Comparison of ENCODE assay signal across 9 mouse cellular contexts in the genomic region with DNA sequence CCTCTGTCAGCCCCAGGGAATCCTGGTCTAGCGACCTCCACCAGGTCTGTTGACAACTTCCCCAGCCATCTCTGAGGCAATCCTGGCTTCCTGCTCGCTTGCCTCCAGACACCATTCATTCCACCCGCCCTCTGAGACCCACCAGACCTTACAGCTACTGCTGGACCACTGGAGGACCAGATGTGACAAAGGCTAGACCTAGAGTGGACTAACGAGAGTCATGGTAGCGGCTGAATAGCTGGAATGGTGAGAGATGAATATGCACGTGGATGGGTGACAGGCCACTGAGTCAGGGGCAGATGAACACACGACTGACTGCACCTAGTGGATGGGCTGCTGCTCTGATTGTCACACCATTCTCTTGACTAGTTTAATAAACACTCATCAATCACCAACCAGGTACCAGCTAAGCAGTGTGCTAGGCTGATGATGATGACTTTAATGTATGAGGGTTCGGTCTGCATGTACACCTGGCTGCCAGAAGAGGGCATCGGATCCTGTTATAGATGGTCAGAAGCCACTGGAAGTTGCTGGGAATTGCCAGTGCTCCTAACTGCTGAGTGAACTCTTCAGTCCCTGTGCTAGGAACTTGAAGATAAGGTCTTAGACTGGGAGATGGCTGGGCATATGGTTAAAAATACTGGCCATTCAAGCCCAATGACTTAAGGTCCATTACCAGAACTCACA. TPM values are rescaled to one million over a fixed set of nuclear protein-coding genes. Genes with fewer than 3 reads are reported as not detected.
DNase-seq lines count a peak whose midpoint lies in the region; ATAC-seq and TF ChIP-seq lines count a peak whose summit lies in the region.
"Had no signal": no experiment of that assay in that cellular context is flagged by ENCODE, and none has a peak within 500 bp of the region (broad histone marks: within the 10 kb centered on the region; RNA-seq: fewer than 3 reads in every experiment).

No protein-coding gene starts in this region.

- no peak; the same call in 1 of the 2 replicates for TF ChIP-seq RAD21 in MEL (IDR thresholded peaks at IDR 0.05; ENCODE audit: low read depth, low read length)

- peak; percentile 36 for DNase-seq in gastrocnemius, adult 2 months
- no peak for DNase-seq in gastrocnemius, adult 18-20 months (ENCODE audit: low spot score)
- no peak for DNase-seq in lung, adult 2 months
- no peak for DNase-seq in lung, postnatal 10 days
- peak; percentile 35 for DNase-seq in MEL (ENCODE audit: low read depth, low spot score)
- peak; percentile 29 for DNase-seq in induced T-regulatory cell, adult 2 months (ENCODE audit: low read depth)
- no peak for DNase-seq in layer of hippocampus, adult 9-11 months

- no peak; the same call in 1 of the 2 replicates for ATAC-seq in granulocyte monocyte progenitor cell, adult 5-6 weeks (replicated peaks; ENCODE audit: poor library complexity, severe bottlenecking)

- TF ChIP-seq EP300 in MEL (IDR thresholded peaks at IDR 0.05; ENCODE audit: low read depth in 1 of 2, low read length in 2 of 2) = no peak

- H3K27ac ChIP-seq in gastrocnemius, adult 2 months = no peak overlapping the region
- H3K27ac ChIP-seq in MEL (ENCODE audit: control insufficient read depth, low read depth, low read length) = no peak overlapping the region
- H3K27ac ChIP-seq: forebrain, embryonic 10.5 days had no signal

- H3K4me1 ChIP-seq in lung, adult 2 months (ENCODE audit: control insufficient read depth, insufficient read depth, low read length) = no peaks in the 10 kb centered on the region
- H3K4me1 ChIP-seq in MEL (ENCODE audit: control insufficient read depth in 1 of 2, insufficient read depth in 2 of 2, low read length in 2 of 2) = no peaks in the 10 kb centered on the region

- no peak overlapping the region for H3K4me3 ChIP-seq in gastrocnemius, adult 2 months
- H3K4me3 ChIP-seq in lung, adult 2 months (replicated peaks; ENCODE audit: extremely low read depth, low read depth, low read length) = no peak overlapping the region
- H3K4me3 ChIP-seq in MEL (ENCODE audit: control insufficient read depth in 1 of 2, insufficient read depth in 1 of 2, low read depth in 2 of 2, low read length in 2 of 2) = no peak overlapping the region
- H3K4me3 ChIP-seq: forebrain, embryonic 10.5 days had no signal

- 70% methylated on average over 9 of the region's 9 CpGs for WGBS in lung, adult 2 months

- TF ChIP-seq POLR2A in lung, adult 2 months (IDR thresholded peaks at IDR 0.05; ENCODE audit: borderline replicate concordance, extremely low read depth, low read depth, low read length) = no peak
- TF ChIP-seq POLR2A in MEL (IDR thresholded peaks at IDR 0.05; ENCODE audit: control insufficient read depth in 1 of 2, insufficient read depth in 1 of 2, low read depth in 1 of 2, low read length in 2 of 2, poor library complexity in 1 of 2) = no peak

- TF ChIP-seq CTCF in gastrocnemius, adult 2 months (IDR thresholded peaks at IDR 0.05) = peak; percentile 61
- TF ChIP-seq CTCF in lung, adult 2 months (IDR thresholded peaks at IDR 0.05; ENCODE audit: insufficient read depth, low read length) = peak; percentile 49
- TF ChIP-seq CTCF in MEL (IDR thresholded peaks at IDR 0.05 in 2 of 3, conservative IDR thresholded peaks at IDR 0.05 in 1 of 3; ENCODE audit: control insufficient read depth in 1 of 3, insufficient read depth in 1 of 3, low read depth in 2 of 3, low read length in 3 of 3, poor library complexity in 1 of 3, severe bottlenecking in 1 of 3) = peak; percentile 38 to 67 (median 50)

- no peaks in the 10 kb centered on the region for H3K27me3 ChIP-seq in MEL (ENCODE audit: control insufficient read depth in 1 of 2, insufficient read depth in 2 of 2, low read length in 2 of 2)

- no peak overlapping the region for H3K9ac ChIP-seq in MEL (ENCODE audit: control insufficient read depth, low read depth, low read length, poor library complexity, severe bottlenecking)

- H3K36me3 ChIP-seq in MEL (ENCODE audit: control insufficient read depth in 1 of 2, insufficient read depth in 2 of 2, low read length in 2 of 2) = no peaks in the 10 kb centered on the region

- intact Hi-C loops in gastrocnemius, adult 2 months (cut with DNase I) = no loop called here

- no peaks in the 10 kb centered on the region for H3K9me3 ChIP-seq in MEL (replicated peaks; ENCODE audit: insufficient read depth, low read length)
- H3K9me3 ChIP-seq: forebrain, embryonic 10.5 days had no signal

- no peaks in the 10 kb centered on the region for H3K79me2 ChIP-seq in MEL (ENCODE audit: control insufficient read depth, insufficient read depth, low read length, poor library complexity)

TF ChIP-seq in MEL, 35 proteins besides CTCF, POLR2A, EP300 and RAD21:
- no peak for TF ChIP-seq MYB (IDR thresholded peaks at IDR 0.05; ENCODE audit: low read depth, low read length)
- TF ChIP-seq SMC3 (IDR thresholded peaks at IDR 0.05; ENCODE audit: low read depth, low read length) = peak; percentile 27; the same call in 1 of the 2 replicates
- TF ChIP-seq ELF1 (IDR thresholded peaks at IDR 0.05; ENCODE audit: low read depth, low read length) = no peak
TF ChIP-seq in MEL: peak in this region for 1.

RNA-seq across cellular contexts. Expression of a gene that starts 29.3 kb away (rescaled TPM):
- total RNA-seq in gastrocnemius, adult 2 months (2021) = 10 to 100 TPM; 20.9 to 33.3 TPM
- total RNA-seq in gastrocnemius, adult 18-20 months (2021) = 10 to 100 TPM; 32.1 to 35.5 TPM
- 56.6 and 59.0 TPM in 2 replicates for polyA plus RNA-seq in lung, adult 2 months (2012; rRNA removed)
- total RNA-seq in MEL (2012; rRNA removed) = under 0.01 TPM in 1 of 2 replicates, not detected in the other
- not detected for polyA plus RNA-seq in MEL (2012; ENCODE audit: insufficient read depth in 1 of 2, insufficient read length in 2 of 2, low read depth in 1 of 2, low replicate concordance in 2 of 2, missing spikeins in 1 of 2)
- 0.30 TPM in 1 of 2 replicates, not detected in the other for total RNA-seq in granulocyte monocyte progenitor cell, adult 5-6 weeks (2014; fragmentation: Nextera tagmentation)
- total RNA-seq in granulocyte monocyte progenitor cell, adult 5-6 weeks (2017) = not detected in 2 replicates

RNA-seq across cellular contexts. Expression of a gene that starts 39.3 kb away (rescaled TPM):
- total RNA-seq in gastrocnemius, adult 2 months (2021) = 10 to 100 TPM in 1 of 2 experiments, 1 to 10 TPM in 1; 9.5 to 19.8 TPM
- total RNA-seq in gastrocnemius, adult 18-20 months (2021) = 10 to 100 TPM; 15.5 to 23.8 TPM
- 13.1 and 20.0 TPM in 2 replicates for polyA plus RNA-seq in lung, adult 2 months (2012; rRNA removed)
- total RNA-seq in MEL (2012; rRNA removed) = 26.0 and 37.1 TPM in 2 replicates
- polyA plus RNA-seq in MEL (2012; ENCODE audit: insufficient read depth in 1 of 2, insufficient read length in 2 of 2, low read depth in 1 of 2, low replicate concordance in 2 of 2, missing spikeins in 1 of 2) = 10 to 100 TPM in 1 of 2 experiments, not detected in 1; 29.6 TPM
- 12.5 and 13.4 TPM in 2 replicates for total RNA-seq in granulocyte monocyte progenitor cell, adult 5-6 weeks (2014; fragmentation: Nextera tagmentation)
- 9.8 and 12.1 TPM in 2 replicates for total RNA-seq in granulocyte monocyte progenitor cell, adult 5-6 weeks (2017)

Comparison
In these comparisons a context has a peak if more than half of its experiments do, and no peak if none do; other contexts are left out.
1. DNase-seq: peak in gastrocnemius, adult 2 months (single experiment), MEL (single experiment) and induced T-regulatory cell, adult 2 months (single experiment); none in gastrocnemius, adult 18-20 months (single experiment), lung, adult 2 months (single experiment), lung, postnatal 10 days (single experiment) and layer of hippocampus, adult 9-11 months (single experiment).
2. RNA of a gene that starts 29.3 kb away (total RNA-seq): 32.1 to 35.5 TPM in gastrocnemius, adult 18-20 months and 20.9 to 33.3 TPM in gastrocnemius, adult 2 months; under 0.01 TPM in MEL and 0.30 TPM in granulocyte monocyte progenitor cell, adult 5-6 weeks; every median in the first group is over 10 times any median in the second.
3. Peak in every context shown above with its lines, with median percentiles within 50 percentile points of each other: CTCF ChIP-seq.